Mouse (Mus musculus) c-Kit-negative CD71-positive TER-119-positive erythroid progenitor cells, embryonic 14.5 days (primary cell): ENCODE results near the gene Tmem169.

Source experiments
- DNase-seq: peaks from one replicate; pipeline ENCODE4 v3.0.0-alpha.2; 2013; ENCODE audit warnings: low read depth, low spot score

Tmem169 gene

GRCm38 (mm10) chr1:72323248-72323647 lies 39.1 kb downstream of the Tmem169 start:
- no peak for DNase-seq

- DNase-seq: no peak
These were observed 42.1 kb downstream of the Tmem169 start for GRCm38 (mm10) chr1:72326162-72326821.

GRCm38 (mm10) chr1:72334807-72335206 lies 50.6 kb downstream of the Tmem169 start:
- no peak for DNase-seq

- DNase-seq: no peak
These were observed 52.6 kb downstream of the Tmem169 start for GRCm38 (mm10) chr1:72336780-72337179.

GRCm38 (mm10) chr1:72338341-72338740 lies 54.2 kb downstream of the Tmem169 start:
- DNase-seq: no peak

GRCm38 (mm10) chr1:72347873-72348272 lies 63.7 kb downstream of the Tmem169 start:
- no peak for DNase-seq
